Mouse (Mus musculus) forelimb bud, embryonic 11.5 days (tissue): ENCODE measurements at regions not wholly inside any gene's neighbourhood (a gene's known extent, or its start where the extent isn't known, plus 50 kb on each side); places are given as distances from the start of the nearest gene placed in this dataset.
A peak's percentile ranks its signal among the peaks of the same experiment; 100 is the strongest.

ENCODE experiments used
- DNase-seq: peaks from one replicate; pipeline ENCODE4 v3.0.0-alpha.2; 2012; ENCODE audit warnings: low read depth, low spot score

DNA sequence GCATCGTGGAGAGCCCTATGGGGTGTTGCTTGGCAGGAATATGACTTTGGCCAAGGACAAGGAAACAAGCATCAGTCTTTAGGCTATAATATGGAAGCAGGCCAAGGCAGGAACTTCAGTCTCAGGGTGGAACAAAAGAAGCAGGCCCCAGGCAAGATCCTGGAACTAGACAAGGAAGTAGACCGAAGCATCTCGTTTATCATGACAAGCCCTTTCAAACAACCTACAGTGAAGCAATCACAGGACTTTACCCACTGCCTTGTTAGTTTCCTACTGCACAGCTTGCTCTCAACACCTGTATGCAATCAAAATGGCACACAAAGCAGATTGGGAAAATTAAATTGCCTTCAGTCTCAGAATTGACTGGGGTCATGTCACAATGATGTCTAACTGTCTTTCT, 163.2 kb upstream of the Gulp1 start:
- no peak for DNase-seq

DNA sequence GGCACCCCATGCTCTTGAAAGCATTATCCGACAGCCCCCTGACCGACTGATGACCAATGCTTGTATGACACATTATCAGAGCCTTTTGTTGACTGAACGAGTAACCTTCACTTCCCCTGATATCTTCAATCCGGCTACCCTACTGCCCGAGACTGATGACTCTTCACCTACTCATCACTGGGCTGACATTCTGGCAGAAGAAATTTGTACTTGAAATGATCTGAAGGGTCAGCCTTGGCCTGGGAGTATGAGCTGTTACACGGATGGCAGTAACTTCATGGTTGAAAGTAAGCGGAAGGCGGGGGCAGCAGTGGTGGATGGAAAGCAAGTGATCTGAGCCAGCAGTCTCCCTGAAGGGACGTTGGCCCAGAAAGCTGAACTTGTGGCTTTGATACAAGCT, 159.2 kb upstream of the Gulp1 start:
- DNase-seq: no peak

DNA sequence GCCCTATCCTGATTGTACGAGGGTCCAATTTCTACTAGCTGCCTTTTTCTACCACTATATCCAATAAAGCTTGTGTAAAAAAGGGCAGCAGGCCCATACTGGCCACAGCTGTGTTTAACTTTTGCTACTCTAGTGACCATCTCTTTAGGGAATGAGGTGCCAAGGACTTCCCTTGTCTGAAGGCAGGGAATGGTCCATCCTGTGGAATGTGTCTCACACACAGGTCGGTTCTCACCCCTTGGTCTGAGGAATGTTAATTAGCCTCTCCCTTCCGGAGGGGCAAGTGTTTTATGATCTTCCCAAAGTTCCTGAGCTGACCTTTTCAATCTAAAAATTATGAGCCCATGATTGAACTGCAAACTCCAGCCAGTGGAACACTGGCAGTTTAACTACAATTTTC, 155.8 kb upstream of the Gulp1 start:
- peak; percentile 46 for DNase-seq

DNA sequence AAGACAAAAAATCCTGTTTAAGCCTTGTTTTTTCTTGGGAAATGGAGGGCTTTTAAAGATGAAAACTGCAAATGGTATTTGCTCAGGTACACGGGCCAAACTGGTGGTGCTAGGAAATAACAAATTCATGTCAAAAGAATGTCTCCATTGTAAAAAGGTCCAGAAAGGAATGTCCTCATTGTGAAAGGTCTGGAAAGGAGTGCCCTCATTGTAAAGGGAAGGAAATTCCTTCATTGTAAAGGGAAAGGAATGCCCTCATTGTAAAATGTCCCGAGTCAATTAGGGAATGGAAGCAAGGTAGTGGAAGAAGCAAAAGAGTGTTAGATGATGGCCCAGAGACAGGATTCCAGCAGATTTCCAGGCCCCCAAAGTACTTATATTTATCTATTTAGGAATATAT, 153.2 kb upstream of the Gulp1 start:
- DNase-seq: no peak

- DNase-seq: peak; percentile 14
These were observed 113.5 kb upstream of the Gulp1 start for GRCm38 (mm10) chr1:44437822-44438221.
